Mouse (Mus musculus) liver, embryonic 11.5 days (tissue): ENCODE measurements around the gene Nsun6. TPM values are rescaled to one million over a fixed set of nuclear protein-coding genes. Genes with fewer than 3 reads are reported as not detected.
A peak's percentile ranks its signal among the peaks of the same experiment; 100 is the strongest.

ENCODE experiments used
- ATAC-seq: fragments of 200-750 bp; cut with Nextera tagmentation; replicated peaks from 2 replicates; pipeline ENCODE4 v1.8.0; 2017; ENCODE audit warnings: moderate number of reproducible peaks, mild to moderate bottlenecking, moderate TSS enrichment, moderate library complexity; ENCODE audit not compliant: low FRiP score
- DNase-seq: peaks from one replicate; pipeline ENCODE4 v3.0.0-alpha.2; 2017; ENCODE audit warnings: low spot score
- H3K27ac ChIP-seq: fragments of 300-500 bp; sonication (generic); 2 replicates; pipeline ENCODE4 v1.5.1; 2014; ENCODE audit warnings: mild to moderate bottlenecking, low read depth, low read length, control low read depth
- H3K27me3 ChIP-seq: fragments of 300-500 bp; sonication (generic); replicated peaks from 2 replicates; pipeline ENCODE4 v1.6.1; 2014; ENCODE audit warnings: low read length, mixed read lengths; ENCODE audit not compliant: control insufficient read depth, insufficient read depth
- H3K36me3 ChIP-seq: fragments of 300-500 bp; sonication (generic); 2 replicates; pipeline ENCODE4 v1.6.1; 2014; ENCODE audit warnings: mild to moderate bottlenecking, low read length, moderate library complexity, mixed read lengths; ENCODE audit not compliant: control insufficient read depth, insufficient read depth
- H3K4me1 ChIP-seq: fragments of 300-500 bp; sonication (generic); replicated peaks from 2 replicates; pipeline ENCODE4 v1.6.1; 2014; ENCODE audit warnings: low read length, mixed read lengths; ENCODE audit not compliant: control insufficient read depth, insufficient read depth
- H3K4me2 ChIP-seq: fragments of 300-500 bp; sonication (generic); 2 replicates; pipeline ENCODE4 v1.6.1; 2014; ENCODE audit warnings: mild to moderate bottlenecking, control low read depth, moderate library complexity
- H3K4me3 ChIP-seq: fragments of 300-500 bp; sonication (generic); 2 replicates; pipeline ENCODE4 v1.5.1; 2014; ENCODE audit warnings: low read depth, low read length, control low read depth
- H3K9ac ChIP-seq: fragments of 300-500 bp; sonication (generic); 2 replicates; pipeline ENCODE4 v1.6.1; 2014; ENCODE audit warnings: low read depth, low read length, control low read depth
- H3K9me3 ChIP-seq: fragments of 300-500 bp; sonication (generic); 2 replicates; pipeline ENCODE4 v1.6.1; 2016; ENCODE audit warnings: low read length, inconsistent platforms, mixed read lengths; ENCODE audit not compliant: control insufficient read depth
- WGBS: fragments of 180-500 bp; shearing (Covaris S2); extraction: QIAGEN DNeasy Blood & Tissue Kit; methylation state at CpG from one replicate; pipeline ENCODE4 v1.1.7; 2014; 5-methylcytosine and 5-hydroxymethylcytosine counted together
- polyA plus RNA-seq: library from polyadenylated mRNA; unstranded; fragments of >200 nt; fragmentation: Nextera tagmentation; extraction: Ambion mirVana; gene quantifications from 2 replicates; pipeline ENCODE4 v1.2.1, GENCODE M21; 2014

Nsun6 gene
- polyA plus RNA-seq = 7.4 and 9.3 TPM in 2 replicates

- DNase-seq = peak; percentile 97
- ATAC-seq = peak; percentile 98
- Histone ChIP-seq H3K36me3 (no peaks in the 10 kb centered on the region), H3K27me3 (no peaks in the 10 kb centered on the region), H3K27ac (peak within 1 kb of the TSS; percentile 79), H3K4me1 (peaks cover 6% of the 10 kb centered on the region), H3K4me2 (peak within 1 kb of the TSS; percentile 81), H3K9me3 (no peaks in the 10 kb centered on the region), H3K4me3 (peak within 1 kb of the TSS; percentile 91), H3K9ac (peak within 1 kb of the TSS; percentile 87)
- WGBS = under 1% methylated on average over 75 of the region's 75 CpGs
Measured at GRCm38 (mm10) chr2:15054945-15055637, at the start of gene Nsun6. Nsun6 (minus strand) TSS chr2:15055069.

- Histone ChIP-seq H3K36me3 (no peaks in the 10 kb centered on the region), H3K27me3 (no peaks in the 10 kb centered on the region), H3K9ac (no peak overlapping the region), H3K9me3 (no peaks in the 10 kb centered on the region), H3K27ac (no peak overlapping the region), H3K4me2 (no peak overlapping the region), H3K4me3 (no peak overlapping the region), H3K4me1 (no peaks in the 10 kb centered on the region)
- ATAC-seq (no peak), DNase-seq (no peak)
- WGBS = 35% methylated on average over 1 of the region's 1 CpGs
Measured at GRCm38 (mm10) chr2:15104386-15104785, 49.5 kb upstream of the Nsun6 start.

- no peaks in the 10 kb centered on the region for H3K27me3 ChIP-seq
- 47% methylated on average over 3 of the region's 3 CpGs for WGBS
- no peaks in the 10 kb centered on the region for H3K36me3 ChIP-seq
- H3K9me3 ChIP-seq = no peaks in the 10 kb centered on the region
- H3K4me1 ChIP-seq = no peaks in the 10 kb centered on the region
- no peak for ATAC-seq
- no peak overlapping the region for H3K4me3 ChIP-seq
- no peak overlapping the region for H3K27ac ChIP-seq
- H3K9ac ChIP-seq = no peak overlapping the region
- no peak for DNase-seq
- no peak overlapping the region for H3K4me2 ChIP-seq
Measured at GRCm38 (mm10) chr2:15096514-15097090, 41.7 kb upstream of the Nsun6 start.

- DNase-seq (no peak), ATAC-seq (no peak)
- H3K4me3 ChIP-seq = no peak overlapping the region
- H3K4me1 ChIP-seq = no peaks in the 10 kb centered on the region
- peaks cover 3% of the 10 kb centered on the region; the same call in 1 of the 2 replicates for H3K36me3 ChIP-seq
- no peaks in the 10 kb centered on the region for H3K27me3 ChIP-seq
- no peaks in the 10 kb centered on the region for H3K9me3 ChIP-seq
- no peak overlapping the region for H3K4me2 ChIP-seq
- no peak overlapping the region for H3K27ac ChIP-seq
- H3K9ac ChIP-seq = no peak overlapping the region
- 82% methylated on average over 1 of the region's 1 CpGs for WGBS
Measured at GRCm38 (mm10) chr2:15087308-15087707, 32.4 kb upstream of the Nsun6 start.

- 91% methylated on average over 2 of the region's 2 CpGs for WGBS
- H3K9ac ChIP-seq = no peak overlapping the region
Measured at GRCm38 (mm10) chr2:15083702-15084101, 28.8 kb upstream of the Nsun6 start.

GRCm38 (mm10) chr2:15067091-15067490 lies 12.2 kb upstream of the Nsun6 start:
- Histone ChIP-seq H3K36me3 (no peaks in the 10 kb centered on the region), H3K4me2 (no peak overlapping the region), H3K27me3 (no peaks in the 10 kb centered on the region), H3K9me3 (no peaks in the 10 kb centered on the region), H3K4me1 (no peaks in the 10 kb centered on the region), H3K27ac (no peak overlapping the region; the same call in 1 of the 2 replicates), H3K4me3 (no peak overlapping the region), H3K9ac (no peak overlapping the region)
- WGBS = 59% methylated on average over 5 of the region's 5 CpGs
- DNase-seq (no peak), ATAC-seq (no peak; the same call in 1 of the 2 replicates)

More at GRCm38 (mm10) chr2:15083702-15084101, 28.8 kb upstream of the Nsun6 start:
- Histone ChIP-seq H3K27ac (no peak overlapping the region), H3K4me3 (no peak overlapping the region), H3K36me3 (peaks cover 5% of the 10 kb centered on the region; the same call in 1 of the 2 replicates), H3K9me3 (no peaks in the 10 kb centered on the region), H3K4me1 (no peaks in the 10 kb centered on the region), H3K4me2 (no peak overlapping the region), H3K27me3 (no peaks in the 10 kb centered on the region)
- DNase-seq (no peak), ATAC-seq (no peak)

- H3K9ac ChIP-seq = no peak overlapping the region
- no peak overlapping the region for H3K4me2 ChIP-seq
- DNase-seq (no peak), ATAC-seq (no peak)
- WGBS = 89% methylated on average over 2 of the region's 2 CpGs
- no peaks in the 10 kb centered on the region for H3K4me1 ChIP-seq
- H3K27me3 ChIP-seq = no peaks in the 10 kb centered on the region
- H3K4me3 ChIP-seq = no peak overlapping the region
- no peak overlapping the region for H3K27ac ChIP-seq
- H3K9me3 ChIP-seq = no peaks in the 10 kb centered on the region
- no peaks in the 10 kb centered on the region for H3K36me3 ChIP-seq
Measured at GRCm38 (mm10) chr2:15065447-15065846, 10.6 kb upstream of the Nsun6 start.

GRCm38 (mm10) chr2:15064380-15065269 lies 9.8 kb upstream of the Nsun6 start:
- Histone ChIP-seq H3K9me3 (no peaks in the 10 kb centered on the region), H3K27ac (no peak overlapping the region), H3K9ac (no peak overlapping the region), H3K4me1 (no peaks in the 10 kb centered on the region), H3K27me3 (no peaks in the 10 kb centered on the region), H3K36me3 (no peaks in the 10 kb centered on the region), H3K4me3 (no peak overlapping the region), H3K4me2 (no peak overlapping the region)
- DNase-seq (no peak), ATAC-seq (no peak)
- WGBS = 81% methylated on average over 7 of the region's 7 CpGs
